Mouse (Mus musculus) hindbrain, embryonic 12.5 days (tissue): Measurements from ENCODE around the gene Cd300ld3. TPM values are rescaled to one million over a fixed set of nuclear protein-coding genes. Genes with fewer than 3 reads are reported as not detected.
"Not testable (repeated sequence)": the region's sequence is repeated elsewhere in the genome, so short reads cannot be mapped to it uniquely, and the experiment has no call there.

Experiments
- ATAC-seq: fragments of 200-750 bp; cut with Nextera tagmentation; 2 replicates; pipeline ENCODE4 v1.8.0; 2017; ENCODE audit warnings: moderate TSS enrichment; ENCODE audit not compliant: low FRiP score
- H3K27ac ChIP-seq: fragments of 300-500 bp; sonication (generic); 2 replicates; pipeline ENCODE4 v1.5.1; 2016; ENCODE audit warnings: mild to moderate bottlenecking
- H3K27me3 ChIP-seq: fragments of 300-500 bp; sonication (generic); 2 replicates; pipeline ENCODE4 v1.6.1; 2016; ENCODE audit warnings: mild to moderate bottlenecking
- H3K36me3 ChIP-seq: fragments of 300-500 bp; sonication (generic); 2 replicates; pipeline ENCODE4 v1.6.1; 2016; ENCODE audit warnings: mild to moderate bottlenecking
- H3K4me1 ChIP-seq: fragments of 300-500 bp; sonication (generic); 2 replicates; pipeline ENCODE4 v1.6.1; 2016
- H3K4me2 ChIP-seq: fragments of 300-500 bp; sonication (generic); replicated peaks from 2 replicates; pipeline ENCODE4 v1.6.1; 2016; ENCODE audit warnings: mild to moderate bottlenecking
- H3K4me3 ChIP-seq: fragments of 300-500 bp; sonication (generic); 2 replicates; pipeline ENCODE4 v1.5.1; 2016; ENCODE audit warnings: mild to moderate bottlenecking
- H3K9ac ChIP-seq: fragments of 300-500 bp; sonication (generic); 2 replicates; pipeline ENCODE4 v1.6.1; 2016; ENCODE audit warnings: mild to moderate bottlenecking, moderate library complexity
- H3K9me3 ChIP-seq: fragments of 300-500 bp; sonication (generic); replicated peaks from 2 replicates; pipeline ENCODE4 v1.6.1; 2016; ENCODE audit warnings: mild to moderate bottlenecking
- WGBS: fragments of 180-500 bp; shearing (Covaris S2); methylation state at CpG from one replicate; pipeline ENCODE4 v1.1.7; 2016; 5-methylcytosine and 5-hydroxymethylcytosine counted together
- polyA plus RNA-seq: library from polyadenylated mRNA; unstranded; fragments of >200 nt; fragmentation: Nextera tagmentation; extraction: Ambion mirVana; gene quantifications from 2 replicates; pipeline ENCODE4 v1.2.1, GENCODE M21; 2016

Cd300ld3 gene
- polyA plus RNA-seq, 1 experiment from 2014 or later: not detected

GRCm38 (mm10) chr11:115049282-115049895, 1.2 kb upstream of the Cd300ld3 start:
- H3K36me3 ChIP-seq: no peaks in the 10 kb centered on the region
- ATAC-seq: no peak
- WGBS: 39% methylated on average over 3 of the region's 3 CpGs
- no peak overlapping the region for H3K27ac ChIP-seq
- no peaks in the 10 kb centered on the region for H3K4me1 ChIP-seq
- H3K9ac ChIP-seq: no peak overlapping the region
- H3K4me2 ChIP-seq: no peak overlapping the region
- no peak overlapping the region for H3K4me3 ChIP-seq
- H3K27me3 ChIP-seq: peaks cover 7% of the 10 kb centered on the region; the same call in 1 of the 2 replicates
- no peaks in the 10 kb centered on the region for H3K9me3 ChIP-seq

GRCm38 (mm10) chr11:115037669-115038068, 10.5 kb downstream of the Cd300ld3 start, which contains the start of gene Cd300ld5:
Cd300ld5 (minus strand) TSS chr11:115037769.
- H3K36me3 ChIP-seq: not testable (repeated sequence)

GRCm38 (mm10) chr11:115026912-115027311, 21.3 kb downstream of the Cd300ld3 start, which contains the start of gene Cd300ld4:
Cd300ld4 (minus strand) TSS chr11:115027012.
- not testable (repeated sequence) for H3K4me2 ChIP-seq, H3K27me3 ChIP-seq, H3K9ac ChIP-seq, H3K27ac ChIP-seq, ATAC-seq, H3K4me1 ChIP-seq, H3K4me3 ChIP-seq, H3K9me3 ChIP-seq, H3K36me3 ChIP-seq
- WGBS: no CpG with 5 or more reads among the region's 6 CpGs

More at GRCm38 (mm10) chr11:115037669-115038068, 10.5 kb downstream of the Cd300ld3 start, which contains the start of gene Cd300ld5:
- not testable (repeated sequence) for H3K4me1 ChIP-seq, H3K27ac ChIP-seq, ATAC-seq, H3K27me3 ChIP-seq, H3K9ac ChIP-seq, H3K9me3 ChIP-seq, H3K4me2 ChIP-seq, H3K4me3 ChIP-seq
- WGBS: no CpG with 5 or more reads among the region's 6 CpGs

GRCm38 (mm10) chr11:115016093-115016492, 32.1 kb downstream of the Cd300ld3 start, which contains the start of gene Cd300ld2:
Cd300ld2 (minus strand) TSS chr11:115016193.
- not testable (repeated sequence) for H3K4me3 ChIP-seq, H3K9me3 ChIP-seq, H3K9ac ChIP-seq, H3K27me3 ChIP-seq, H3K4me2 ChIP-seq, H3K4me1 ChIP-seq, H3K36me3 ChIP-seq, ATAC-seq, H3K27ac ChIP-seq
- WGBS: no CpG with 5 or more reads among the region's 7 CpGs

- Histone ChIP-seq H3K36me3 (no peaks in the 10 kb centered on the region), H3K9me3 (no peaks in the 10 kb centered on the region), H3K9ac (no peak overlapping the region), H3K4me3 (no peak overlapping the region), H3K27ac (no peak overlapping the region), H3K4me1 (no peaks in the 10 kb centered on the region), H3K27me3 (no peaks in the 10 kb centered on the region; the same call in 1 of the 2 replicates), H3K4me2 (no peak overlapping the region)
- whole genome bisulfite sequencing: 89% methylated on average over 5 of the region's 5 CpGs
- no peak for ATAC-seq
Observed at GRCm38 (mm10) chr11:115004070-115004469, 44.1 kb downstream of the Cd300ld3 start.

GRCm38 (mm10) chr11:115001474-115002040, 46.7 kb downstream of the Cd300ld3 start, which contains the start of gene Cd300c2:
Cd300c2 (minus strand) TSS chr11:115001880.
- no peak within 1 kb of the TSS for H3K9ac ChIP-seq
- no peaks in the 10 kb centered on the region for H3K4me1 ChIP-seq
- 81% methylated on average over 7 of the region's 7 CpGs for WGBS
- no peaks in the 10 kb centered on the region for H3K9me3 ChIP-seq
- no peaks in the 10 kb centered on the region; the same call in 1 of the 2 replicates for H3K27me3 ChIP-seq
- H3K4me3 ChIP-seq: no peak within 1 kb of the TSS
- H3K4me2 ChIP-seq: no peak within 1 kb of the TSS
- H3K27ac ChIP-seq: no peak within 1 kb of the TSS
- H3K36me3 ChIP-seq: no peaks in the 10 kb centered on the region
- no peak for ATAC-seq

Other genes with a start within 250 kb of the Cd300ld3 start
- not detected in 2 replicates for gene Gpr142, start 249.5 kb downstream of the Cd300ld3 start, polyA plus RNA-seq
- 29.7 and 30.0 TPM in 2 replicates for gene Gprc5c, start 197.3 kb downstream of the Cd300ld3 start, polyA plus RNA-seq
- 0.79 and 1.1 TPM in 2 replicates for gene Cd300a, start 158.4 kb downstream of the Cd300ld3 start, polyA plus RNA-seq
- gene Cd300lb, start 114.0 kb downstream of the Cd300ld3 start, polyA plus RNA-seq: not detected in 2 replicates
- not detected in 2 replicates for gene Cd300c, start 79.3 kb downstream of the Cd300ld3 start, polyA plus RNA-seq
- 0.10 and 0.12 TPM in 2 replicates for gene Cd300ld, start 58.5 kb downstream of the Cd300ld3 start, polyA plus RNA-seq
- gene Cd300c2, start 46.5 kb downstream of the Cd300ld3 start, polyA plus RNA-seq: 0.76 and 1.5 TPM in 2 replicates
- gene Cd300ld2, start 32.2 kb downstream of the Cd300ld3 start, polyA plus RNA-seq: not detected in 2 replicates
- gene Cd300ld4, start 21.4 kb downstream of the Cd300ld3 start, polyA plus RNA-seq: not detected in 2 replicates
- gene Cd300ld5, start 10.6 kb downstream of the Cd300ld3 start, polyA plus RNA-seq: not detected in 2 replicates
- gene Cd300e, start 13.8 kb upstream of the Cd300ld3 start, polyA plus RNA-seq: not detected in 2 replicates
- 1.1 and 1.5 TPM in 2 replicates for gene Rab37, start 43.0 kb upstream of the Cd300ld3 start, polyA plus RNA-seq
- 0.27 TPM in 1 of 2 replicates, not detected in the other for gene Cd300lf, start 85.6 kb upstream of the Cd300ld3 start, polyA plus RNA-seq
- 35.7 and 42.3 TPM in 2 replicates for gene Slc9a3r1, start 114.9 kb upstream of the Cd300ld3 start, polyA plus RNA-seq
- gene Tmem104, start 139.1 kb upstream of the Cd300ld3 start, polyA plus RNA-seq: 9.0 and 10.4 TPM in 2 replicates
- 19.1 and 21.1 TPM in 2 replicates for gene Nat9, start 139.4 kb upstream of the Cd300ld3 start, polyA plus RNA-seq
- gene Grin2c, start 218.8 kb upstream of the Cd300ld3 start, polyA plus RNA-seq: 0.21 and 0.57 TPM in 2 replicates
- gene Fdxr, start 228.6 kb upstream of the Cd300ld3 start, polyA plus RNA-seq: 15.4 and 18.0 TPM in 2 replicates
- gene Fads6, start 249.3 kb upstream of the Cd300ld3 start, polyA plus RNA-seq: 0.13 and 0.25 TPM in 2 replicates